Mouse (Mus musculus) lung, adult 2 months (tissue): ENCODE measurements at regions not wholly inside any gene's neighbourhood (a gene's known extent, or its start where the extent isn't known, plus 50 kb on each side); places are given as distances from the start of the nearest gene placed in this dataset.
"Not testable (repeated sequence)": the region's sequence is repeated elsewhere in the genome, so short reads cannot be mapped to it uniquely, and the experiment has no call there.

Experiments used
- CTCF ChIP-seq: fragments of 200-500 bp; IDR thresholded peaks from 2 replicates; pipeline ENCODE4 v1.5.1; 2011; ENCODE audit warnings: mild to moderate bottlenecking, low read length, control low read depth; ENCODE audit not compliant: insufficient read depth
- POLR2A ChIP-seq: fragments of 200-500 bp; IDR thresholded peaks from 2 replicates; pipeline ENCODE4 v1.6.1; 2011; ENCODE audit warnings: low read depth, mild to moderate bottlenecking, control low read depth, low read length, borderline replicate concordance; ENCODE audit errors: extremely low read depth

GRCm38 (mm10) chr12:39593781-39594180, 444.0 kb downstream of the Arl4a start:
- TF ChIP-seq POLR2A, CTCF: not testable (repeated sequence)
